ENCODE assay signal across 8 mouse cellular contexts in the genomic region with DNA sequence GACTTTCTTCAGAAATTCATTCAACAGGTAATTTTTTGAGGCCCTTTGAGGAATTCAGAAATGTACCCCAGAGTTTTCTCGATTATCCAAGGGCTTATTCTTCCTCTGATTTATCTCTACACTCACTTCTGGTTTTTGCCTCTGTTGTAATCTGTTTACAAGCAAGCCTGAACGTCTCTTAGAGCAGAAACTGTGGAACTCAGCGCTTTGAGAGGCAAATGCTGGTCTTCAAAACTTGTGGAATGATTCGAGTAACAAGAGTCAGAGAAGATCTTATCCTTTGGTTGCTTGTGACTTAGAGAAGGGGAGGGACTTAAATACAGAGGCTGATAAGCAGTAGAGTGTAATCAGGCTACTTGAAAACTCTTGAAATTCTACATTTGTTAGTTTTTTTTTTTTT. TPM values are rescaled to one million over a fixed set of nuclear protein-coding genes. Genes with fewer than 3 reads are reported as not detected.
DNase-seq lines count a peak whose midpoint lies in the region; ATAC-seq and TF ChIP-seq lines count a peak whose summit lies in the region.

No protein-coding gene starts in this region.

- no peaks in the 10 kb centered on the region for H3K27me3 ChIP-seq in lung, postnatal 0 days (replicated peaks; ENCODE audit: insufficient read depth, low read length)
- no peaks in the 10 kb centered on the region for H3K27me3 ChIP-seq in embryonic facial prominence, embryonic 13.5 days
- H3K27me3 ChIP-seq in limb, embryonic 10.5 days (ENCODE audit: low read depth, poor library complexity, severe bottlenecking) = no peaks in the 10 kb centered on the region

- no peak for TF ChIP-seq CTCF in lung, postnatal 0 days (IDR thresholded peaks at IDR 0.05)
- no peak for TF ChIP-seq CTCF in olfactory bulb, adult 2 months (IDR thresholded peaks at IDR 0.05; ENCODE audit: insufficient read depth, low read depth, low read length)

- TF ChIP-seq POLR2A in olfactory bulb, adult 2 months (IDR thresholded peaks at IDR 0.05; ENCODE audit: insufficient read depth, low read depth, low read length) = no peak

- H3K27ac ChIP-seq in lung, postnatal 0 days (ENCODE audit: low read length) = peak overlapping the region; percentile 98
- peak overlapping the region; percentile 93; the same call in 1 of the 2 replicates for H3K27ac ChIP-seq in embryonic facial prominence, embryonic 13.5 days
- H3K27ac ChIP-seq in limb, embryonic 10.5 days = no peak overlapping the region
- H3K27ac ChIP-seq in olfactory bulb, adult 2 months (ENCODE audit: insufficient read depth, low read depth, low read length) = no peak overlapping the region

- no peak for TF ChIP-seq EP300 in lung, postnatal 0 days (IDR thresholded peaks at IDR 0.05)

- peak; percentile 70 for DNase-seq in lung, postnatal 0 days (ENCODE audit: low spot score)
- DNase-seq in lung, postnatal 4 days = no peak
- no peak for DNase-seq in limb, embryonic 10.5 days (ENCODE audit: low spot score)
- DNase-seq in ovary, postnatal 36 days (ENCODE audit: low spot score) = no peak
- no peak for DNase-seq in spleen, postnatal 10 days (ENCODE audit: low spot score in 2 of 2)

- peak overlapping the region; percentile 74 for H3K4me2 ChIP-seq in lung, postnatal 0 days (replicated peaks; ENCODE audit: low read depth, low read length)
- peak overlapping the region; percentile 97 for H3K4me2 ChIP-seq in embryonic facial prominence, embryonic 13.5 days

- 4% methylated on average over 4 of the region's 4 CpGs for WGBS in lung, postnatal 0 days
- WGBS in embryonic facial prominence, embryonic 13.5 days = 25% methylated on average over 4 of the region's 4 CpGs
- WGBS in limb, embryonic 10.5 days = 39% methylated on average over 4 of the region's 4 CpGs
- WGBS in olfactory bulb, adult 2 months = 9% methylated on average over 4 of the region's 4 CpGs

- no peaks in the 10 kb centered on the region for H3K9me3 ChIP-seq in lung, postnatal 0 days (ENCODE audit: low read length)
- H3K9me3 ChIP-seq in embryonic facial prominence, embryonic 13.5 days = no peaks in the 10 kb centered on the region
- no peaks in the 10 kb centered on the region for H3K9me3 ChIP-seq in limb, embryonic 10.5 days (replicated peaks)

- H3K9ac ChIP-seq in lung, postnatal 0 days (replicated peaks; ENCODE audit: low read depth) = peak overlapping the region; percentile 99
- peak overlapping the region; percentile 98 for H3K9ac ChIP-seq in embryonic facial prominence, embryonic 13.5 days

- H3K36me3 ChIP-seq in lung, postnatal 0 days (ENCODE audit: insufficient read depth, low read length) = no peaks in the 10 kb centered on the region
- H3K36me3 ChIP-seq in embryonic facial prominence, embryonic 13.5 days = no peaks in the 10 kb centered on the region
- H3K36me3 ChIP-seq in limb, embryonic 10.5 days = peaks cover 3% of the 10 kb centered on the region; the same call in 1 of the 2 replicates

- H3K4me3 ChIP-seq in lung, postnatal 0 days (ENCODE audit: low read depth, low read length) = peak overlapping the region; percentile 98
- peak overlapping the region; percentile 96 for H3K4me3 ChIP-seq in embryonic facial prominence, embryonic 13.5 days
- H3K4me3 ChIP-seq in limb, embryonic 10.5 days = peak overlapping the region; percentile 98
- H3K4me3 ChIP-seq in olfactory bulb, adult 2 months (ENCODE audit: insufficient read depth, low read depth, low read length) = peak overlapping the region; percentile 90

- no peak for ATAC-seq in lung, postnatal 0 days
- ATAC-seq in embryonic facial prominence, embryonic 13.5 days (ENCODE audit: insufficient number of reproducible peaks, insufficient read depth, low FRiP score, low TSS enrichment, low read depth) = no peak
- ATAC-seq in megakaryocyte-erythroid progenitor cell, adult 5-6 weeks (replicated peaks; ENCODE audit: low FRiP score, low TSS enrichment, poor library complexity, severe bottlenecking) = no peak

- H3K4me1 ChIP-seq in lung, postnatal 0 days (ENCODE audit: insufficient read depth, low read depth, low read length) = peaks cover 5% of the 10 kb centered on the region; the same call in 1 of the 2 replicates
- H3K4me1 ChIP-seq in embryonic facial prominence, embryonic 13.5 days = peaks cover 26% of the 10 kb centered on the region
- H3K4me1 ChIP-seq in limb, embryonic 10.5 days = peaks cover 15% of the 10 kb centered on the region
- peaks cover 13% of the 10 kb centered on the region for H3K4me1 ChIP-seq in olfactory bulb, adult 2 months (ENCODE audit: control insufficient read depth, insufficient read depth, low read length)

RNA-seq across cellular contexts. Expression of gene Osbpl11, which starts 1.3 kb away (rescaled TPM):
- 12.6 and 13.6 TPM in 2 replicates for polyA plus RNA-seq in lung, postnatal 0 days (2015; fragmentation: Nextera tagmentation; extraction: Ambion mirVana)
- polyA plus RNA-seq in embryonic facial prominence, embryonic 13.5 days (2015; fragmentation: Nextera tagmentation; extraction: Ambion mirVana) = 17.2 and 17.8 TPM in 2 replicates
- 22.0 and 24.8 TPM in 2 replicates for polyA plus RNA-seq in limb, embryonic 10.5 days (2016; fragmentation: Nextera tagmentation; extraction: Ambion mirVana)
- polyA plus RNA-seq in olfactory bulb, adult 2 months (2012; ENCODE audit: insufficient read depth, insufficient read length, low replicate concordance, missing spikeins) = not detected in 2 replicates
- 7.4 and 10.7 TPM in 2 replicates for total RNA-seq in megakaryocyte-erythroid progenitor cell, adult 5-6 weeks (2014; fragmentation: Nextera tagmentation)
- total RNA-seq in megakaryocyte-erythroid progenitor cell, adult 5-6 weeks (2017) = 10.9 and 12.5 TPM in 2 replicates

Comparison
In these comparisons a context has a peak if more than half of its experiments do, and no peak if none do; other contexts are left out.
1. H3K27ac ChIP-seq: peak in lung, postnatal 0 days (single experiment) and embryonic facial prominence, embryonic 13.5 days (single experiment); none in limb, embryonic 10.5 days (single experiment) and olfactory bulb, adult 2 months (single experiment).
2. Peak in every context shown above with its lines, with median percentiles within 50 percentile points of each other: H3K4me3 ChIP-seq.